Comparison of ENCODE assay signal across 26 mouse cellular contexts in genomic region chr15:94956697-94957096, GRCm38 (mm10).
DNase-seq lines count a peak whose midpoint lies in the region; ATAC-seq and TF ChIP-seq lines count a peak whose summit lies in the region.
"Had no signal": no experiment of that assay in that cellular context is flagged by ENCODE, and none has a peak within 500 bp of the region (broad histone marks: within the 10 kb centered on the region; RNA-seq: fewer than 3 reads in every experiment).

No protein-coding gene starts in this region.

- H3K4me1 ChIP-seq in embryonic facial prominence, embryonic 14.5 days (ENCODE audit: control insufficient read depth, insufficient read depth, low read length) = no peaks in the 10 kb centered on the region
- H3K4me1 ChIP-seq in embryonic facial prominence, embryonic 10.5 days = no peaks in the 10 kb centered on the region
- H3K4me1 ChIP-seq in hindbrain, embryonic 15.5 days (replicated peaks) = no peaks in the 10 kb centered on the region
- H3K4me1 ChIP-seq in hindbrain, embryonic 16.5 days (ENCODE audit: control insufficient read depth, insufficient read depth, low read depth, low read length) = no peaks in the 10 kb centered on the region; the same call in 1 of the 2 replicates
- no peaks in the 10 kb centered on the region for H3K4me1 ChIP-seq in limb, embryonic 14.5 days (ENCODE audit: control insufficient read depth, insufficient read depth, low read length)
- no peaks in the 10 kb centered on the region for H3K4me1 ChIP-seq in limb, embryonic 10.5 days
- H3K4me1 ChIP-seq: heart, embryonic 13.5 days; hindbrain, embryonic 12.5 days; stomach, embryonic 15.5 days had no signal

- H3K4me3 ChIP-seq in embryonic facial prominence, embryonic 14.5 days (ENCODE audit: low read depth, low read length) = no peak overlapping the region
- H3K4me3 ChIP-seq in embryonic facial prominence, embryonic 10.5 days = no peak overlapping the region
- H3K4me3 ChIP-seq in hindbrain, embryonic 15.5 days = no peak overlapping the region
- H3K4me3 ChIP-seq in hindbrain, embryonic 16.5 days (ENCODE audit: low read length) = no peak overlapping the region
- no peak overlapping the region for H3K4me3 ChIP-seq in limb, embryonic 14.5 days (replicated peaks; ENCODE audit: low read length)
- H3K4me3 ChIP-seq in limb, embryonic 10.5 days = no peak overlapping the region
- H3K4me3 ChIP-seq: heart, adult 2 months; heart, embryonic 13.5 days; hindbrain, embryonic 12.5 days; stomach, embryonic 15.5 days had no signal

- H3K4me2 ChIP-seq in embryonic facial prominence, embryonic 14.5 days (ENCODE audit: low read depth, low read length) = no peak overlapping the region
- no peak overlapping the region for H3K4me2 ChIP-seq in hindbrain, embryonic 15.5 days
- no peak overlapping the region for H3K4me2 ChIP-seq in hindbrain, embryonic 16.5 days (ENCODE audit: low read length)
- H3K4me2 ChIP-seq in limb, embryonic 14.5 days (replicated peaks; ENCODE audit: low read depth, low read length, severe bottlenecking) = no peak overlapping the region
- H3K4me2 ChIP-seq: heart, embryonic 13.5 days; hindbrain, embryonic 12.5 days; liver, embryonic 11.5 days; midbrain, embryonic 11.5 days; stomach, embryonic 15.5 days had no signal

- 54% methylated on average over 3 of the region's 3 CpGs for WGBS in embryonic facial prominence, embryonic 14.5 days
- 88% methylated on average over 3 of the region's 3 CpGs for WGBS in embryonic facial prominence, embryonic 10.5 days
- 56% methylated on average over 3 of the region's 3 CpGs for WGBS in hindbrain, embryonic 15.5 days
- WGBS in hindbrain, embryonic 16.5 days = 59% methylated on average over 3 of the region's 3 CpGs
- 49% methylated on average over 3 of the region's 3 CpGs for WGBS in limb, embryonic 14.5 days
- 89% methylated on average over 3 of the region's 3 CpGs for WGBS in limb, embryonic 10.5 days

- peak; percentile 32 for DNase-seq in embryonic facial prominence, embryonic 14.5 days (ENCODE audit: low spot score)
- no peak for DNase-seq in embryonic facial prominence, embryonic 10.5 days (ENCODE audit: low spot score)
- DNase-seq in limb, embryonic 14.5 days (ENCODE audit: low spot score) = peak; percentile 18
- DNase-seq in limb, embryonic 10.5 days (ENCODE audit: low spot score) = no peak
- peak; percentile 80 for DNase-seq in brain, adult 2 months (ENCODE audit: low read depth, low spot score)
- DNase-seq: adrenal gland, adult 8-10 months; cerebellum, adult 2 months; cerebellum, postnatal 25 days; gastrocnemius, postnatal 36 days; heart, adult 2 months; heart, postnatal 14 days; kidney, adult 18-20 months; kidney, postnatal 4 days; liver, postnatal 0 days; lung, postnatal 10 days; thymus, adult 18-20 months; thymus, postnatal 36 days had no signal

- H3K27me3 ChIP-seq in embryonic facial prominence, embryonic 14.5 days (replicated peaks; ENCODE audit: control insufficient read depth, insufficient read depth, low read length) = no peaks in the 10 kb centered on the region
- H3K27me3 ChIP-seq in embryonic facial prominence, embryonic 10.5 days (replicated peaks; ENCODE audit: low read depth, poor library complexity, severe bottlenecking) = no peaks in the 10 kb centered on the region
- H3K27me3 ChIP-seq in hindbrain, embryonic 15.5 days = no peaks in the 10 kb centered on the region
- no peaks in the 10 kb centered on the region for H3K27me3 ChIP-seq in hindbrain, embryonic 16.5 days (replicated peaks; ENCODE audit: control insufficient read depth, insufficient read depth, low read length)
- H3K27me3 ChIP-seq in limb, embryonic 14.5 days (ENCODE audit: control insufficient read depth, insufficient read depth, low read length) = no peaks in the 10 kb centered on the region
- H3K27me3 ChIP-seq in limb, embryonic 10.5 days (ENCODE audit: low read depth, poor library complexity, severe bottlenecking) = no peaks in the 10 kb centered on the region
- H3K27me3 ChIP-seq: heart, embryonic 13.5 days; hindbrain, embryonic 12.5 days; stomach, embryonic 15.5 days had no signal

- no peaks in the 10 kb centered on the region for H3K36me3 ChIP-seq in embryonic facial prominence, embryonic 14.5 days (ENCODE audit: control insufficient read depth, insufficient read depth, low read length)
- H3K36me3 ChIP-seq in embryonic facial prominence, embryonic 10.5 days (replicated peaks) = no peaks in the 10 kb centered on the region
- H3K36me3 ChIP-seq in hindbrain, embryonic 15.5 days = no peaks in the 10 kb centered on the region
- no peaks in the 10 kb centered on the region for H3K36me3 ChIP-seq in hindbrain, embryonic 16.5 days (ENCODE audit: control insufficient read depth, insufficient read depth, low read length)
- no peaks in the 10 kb centered on the region for H3K36me3 ChIP-seq in limb, embryonic 14.5 days (ENCODE audit: control insufficient read depth, insufficient read depth, low read length)
- H3K36me3 ChIP-seq in limb, embryonic 10.5 days = no peaks in the 10 kb centered on the region
- H3K36me3 ChIP-seq: heart, embryonic 13.5 days; hindbrain, embryonic 12.5 days; stomach, embryonic 15.5 days had no signal

- no peak overlapping the region for H3K9ac ChIP-seq in embryonic facial prominence, embryonic 14.5 days (ENCODE audit: low read depth, low read length)
- no peak overlapping the region for H3K9ac ChIP-seq in hindbrain, embryonic 15.5 days
- no peak overlapping the region for H3K9ac ChIP-seq in hindbrain, embryonic 16.5 days (ENCODE audit: low read depth, low read length)
- H3K9ac ChIP-seq in limb, embryonic 14.5 days (ENCODE audit: low read depth, low read length, severe bottlenecking) = no peak overlapping the region
- H3K9ac ChIP-seq: heart, embryonic 13.5 days; hindbrain, embryonic 12.5 days; liver, postnatal 0 days; stomach, embryonic 15.5 days had no signal

- TF ChIP-seq POLR2A in limb, embryonic 14.5 days (IDR thresholded peaks at IDR 0.05; ENCODE audit: borderline replicate concordance, extremely low read depth, insufficient read depth, insufficient read length) = no peak

- H3K27ac ChIP-seq in embryonic facial prominence, embryonic 14.5 days (replicated peaks; ENCODE audit: low read depth, low read length) = no peak overlapping the region
- H3K27ac ChIP-seq in embryonic facial prominence, embryonic 10.5 days (replicated peaks) = no peak overlapping the region
- 0 out of 2 replicates have a peak overlapping the region, but pooled peaks have one; percentile 15 for H3K27ac ChIP-seq in hindbrain, embryonic 15.5 days (replicated peaks)
- no peak overlapping the region for H3K27ac ChIP-seq in hindbrain, embryonic 16.5 days (ENCODE audit: low read depth, low read length)
- H3K27ac ChIP-seq in limb, embryonic 14.5 days (replicated peaks; ENCODE audit: low read depth, low read length) = no peak overlapping the region
- no peak overlapping the region for H3K27ac ChIP-seq in limb, embryonic 10.5 days
- H3K27ac ChIP-seq: heart, adult 2 months; heart, embryonic 13.5 days; hindbrain, embryonic 12.5 days; stomach, embryonic 15.5 days had no signal

- 0 out of 2 replicates have a peak, but pooled peaks cover 5% of the 10 kb centered on the region for H3K9me3 ChIP-seq in embryonic facial prominence, embryonic 14.5 days (ENCODE audit: control insufficient read depth, low read length)
- no peaks in the 10 kb centered on the region for H3K9me3 ChIP-seq in embryonic facial prominence, embryonic 10.5 days
- no peaks in the 10 kb centered on the region for H3K9me3 ChIP-seq in hindbrain, embryonic 15.5 days
- no peaks in the 10 kb centered on the region for H3K9me3 ChIP-seq in hindbrain, embryonic 16.5 days (ENCODE audit: control insufficient read depth, low read length)
- H3K9me3 ChIP-seq in limb, embryonic 14.5 days (ENCODE audit: control insufficient read depth, low read length) = no peaks in the 10 kb centered on the region
- H3K9me3 ChIP-seq in limb, embryonic 10.5 days (replicated peaks) = no peaks in the 10 kb centered on the region
- H3K9me3 ChIP-seq: heart, embryonic 13.5 days; hindbrain, embryonic 12.5 days; stomach, embryonic 15.5 days had no signal

- no peak for ATAC-seq in embryonic facial prominence, embryonic 14.5 days (ENCODE audit: low read depth)
- ATAC-seq in hindbrain, embryonic 15.5 days (ENCODE audit: low FRiP score, low read depth) = no peak
- no peak for ATAC-seq in hindbrain, embryonic 16.5 days
- 0 out of 2 replicates have a peak, but pooled peaks have one; percentile 26 for ATAC-seq in limb, embryonic 14.5 days (ENCODE audit: low FRiP score, low read depth)
- ATAC-seq: activated CD4-positive, CD25-positive, alpha-beta regulatory T cell, adult 4 months; inflammation-experienced regulatory T-cells, adult 6 months; liver, postnatal 0 days had no signal

Comparison
In these comparisons a context has a peak if more than half of its experiments do, and no peak if none do; other contexts are left out.
1. DNase-seq: peak in embryonic facial prominence, embryonic 14.5 days (single experiment), limb, embryonic 14.5 days (single experiment) and brain, adult 2 months (single experiment); none in embryonic facial prominence, embryonic 10.5 days (single experiment) and limb, embryonic 10.5 days (single experiment).